Mouse (Mus musculus): ENCODE data around the gene Rasgrp4. TPM values are rescaled to one million over a fixed set of nuclear protein-coding genes. Genes with fewer than 3 reads are reported as not detected.
"Not testable (repeated sequence)": the region's sequence is repeated elsewhere in the genome, so short reads cannot be mapped to it uniquely, and the experiment has no call there.

Gene Rasgrp4
- total RNA-seq, 1 experiment from 2014 or later, result 0.41 TPM

DNA sequence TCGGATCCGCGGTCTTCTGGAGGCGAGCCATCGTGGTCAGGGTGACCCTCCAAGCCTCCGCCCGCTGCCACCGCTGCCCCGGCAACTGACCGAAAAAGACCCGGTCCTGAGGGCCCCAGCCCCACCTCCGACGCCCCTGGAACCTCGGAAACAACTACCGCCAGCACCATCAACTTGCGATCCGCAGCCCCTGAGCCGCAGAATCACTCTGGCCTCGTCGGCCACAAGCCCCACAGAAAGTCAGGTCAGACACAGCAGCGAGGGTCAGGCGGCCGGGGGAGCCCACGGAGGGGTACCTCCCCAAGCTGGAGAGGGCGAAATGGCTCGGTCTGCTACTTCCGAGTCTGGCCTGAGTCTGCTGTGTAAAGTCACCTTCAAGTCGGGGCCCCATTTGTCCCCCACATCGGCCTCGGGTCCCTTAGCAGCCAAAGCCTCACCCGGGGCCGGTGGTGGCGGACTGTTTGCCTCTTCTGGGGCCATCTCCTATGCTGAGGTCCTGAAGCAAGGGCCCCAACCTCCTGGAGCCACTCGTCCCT, 37.0 kb downstream of the Rasgrp4 start:
- ATAC-seq (replicated peaks; ENCODE audit: low read depth, poor library complexity, severe bottlenecking), result no peak

DNA sequence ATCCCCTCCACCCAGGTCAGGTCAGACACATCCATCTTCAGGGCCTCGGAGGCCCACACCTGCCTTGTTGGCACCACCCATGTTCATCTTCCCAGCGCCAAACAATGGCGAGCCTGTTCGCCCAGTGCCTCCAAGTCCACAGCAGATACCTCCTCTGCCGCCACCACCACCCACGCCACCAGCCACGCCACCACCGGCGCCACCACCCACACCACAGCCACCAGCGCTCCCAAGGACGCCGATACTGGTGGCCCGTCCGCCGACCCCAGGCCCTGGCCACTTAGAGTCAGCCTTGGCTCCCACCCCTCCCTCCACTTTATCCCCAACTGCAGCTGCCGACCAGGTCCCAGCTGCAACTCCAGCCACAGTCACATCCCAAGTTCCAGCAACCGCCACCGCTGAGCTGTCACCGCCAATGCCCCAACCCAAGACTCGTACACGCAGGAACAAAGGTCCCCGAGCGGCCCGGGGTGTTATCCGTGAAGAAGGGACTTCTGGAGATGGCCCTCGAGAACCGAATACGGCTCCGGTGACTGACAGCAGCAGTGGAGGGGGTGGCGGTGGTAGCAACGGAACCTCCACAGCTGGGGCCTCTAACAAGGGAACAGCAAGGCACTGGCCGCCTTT, 37.9 kb downstream of the Rasgrp4 start:
- ATAC-seq (replicated peaks; ENCODE audit: low read depth, poor library complexity, severe bottlenecking), result no peak

DNA sequence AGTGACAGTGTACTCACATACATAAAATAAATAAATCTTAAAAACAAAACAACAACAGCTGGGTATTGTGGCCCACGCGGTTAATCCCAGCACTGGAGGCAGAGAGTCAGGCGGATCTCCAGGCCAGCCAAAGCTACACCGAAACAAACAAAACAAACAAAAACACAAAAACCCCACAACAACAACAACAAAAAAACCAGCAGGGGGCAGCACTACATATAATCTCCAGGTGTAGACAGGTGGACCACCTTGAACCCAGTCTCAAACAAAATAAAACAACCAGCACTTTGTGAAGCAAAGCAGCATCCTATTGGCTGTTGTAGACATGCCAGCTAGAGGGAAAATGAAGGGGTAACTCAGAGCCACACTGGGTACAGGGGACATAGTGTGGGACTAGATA, 43.5 kb downstream of the Rasgrp4 start:
- ATAC-seq (replicated peaks; ENCODE audit: low read depth, poor library complexity, severe bottlenecking), result no peak

DNA sequence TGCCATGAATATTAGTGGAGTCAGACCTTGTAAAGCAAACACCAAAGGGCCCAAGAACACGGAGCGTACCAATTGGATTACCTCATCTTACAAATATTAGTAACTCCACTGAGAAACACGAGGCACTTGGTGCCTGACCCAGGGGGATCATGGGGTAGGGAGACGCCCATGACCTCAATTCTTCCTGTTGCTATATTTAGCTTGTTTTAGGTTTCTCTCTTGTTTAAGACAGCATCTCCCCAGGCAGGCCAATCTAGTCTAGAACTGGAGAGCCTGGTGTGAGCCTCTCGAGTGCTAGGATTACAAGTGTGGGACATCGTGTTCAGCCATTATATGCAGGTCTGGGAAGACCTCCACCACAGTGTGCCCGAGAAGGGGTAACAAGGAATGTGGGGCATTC, 44.7 kb downstream of the Rasgrp4 start:
- ATAC-seq (replicated peaks; ENCODE audit: low read depth, poor library complexity, severe bottlenecking), result peak; percentile 17; the same call in 1 of the 2 replicates

DNA sequence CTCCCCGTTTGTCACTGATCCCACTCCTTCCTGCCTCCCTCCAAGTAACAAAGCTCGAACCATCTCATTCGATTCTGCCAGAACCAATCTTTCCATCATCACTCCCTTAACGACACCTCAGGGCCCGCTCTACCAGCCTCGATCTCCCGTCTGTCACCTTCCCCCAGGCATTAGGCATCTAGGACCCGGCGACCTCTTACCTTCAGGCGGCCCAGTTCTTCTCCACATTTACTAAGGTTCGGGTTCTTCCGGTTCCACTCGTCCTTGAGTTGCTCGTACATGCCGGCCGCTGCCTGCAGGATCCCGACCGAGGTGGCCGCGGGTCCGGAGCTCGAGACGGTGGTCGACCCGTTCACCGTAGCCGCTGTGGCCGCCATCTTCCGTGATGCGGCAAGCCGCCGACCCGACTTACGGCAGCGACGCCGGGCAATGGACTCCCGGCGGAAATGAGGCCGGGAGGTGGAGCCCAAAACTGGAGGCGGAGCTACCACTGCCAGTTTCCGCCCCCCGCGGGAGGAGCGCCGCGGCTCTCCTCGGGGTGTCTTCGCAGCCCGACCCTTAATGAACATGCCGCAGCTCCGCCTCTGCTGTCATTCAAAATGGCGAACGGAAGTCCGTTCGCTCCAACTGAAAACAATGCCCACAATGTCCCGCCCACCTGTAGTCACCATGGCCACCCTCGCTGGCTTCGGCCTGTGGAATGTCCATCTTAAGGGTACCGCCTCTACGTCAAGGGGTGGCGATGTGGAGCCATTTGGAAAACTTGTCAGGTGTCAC, 45.6 kb downstream of the Rasgrp4 start, which contains the start of gene Psmd8:
Gene Psmd8, minus strand, starts transcription at position 625 of the 777 bp plus-strand sequence.
- ATAC-seq (replicated peaks; ENCODE audit: low read depth, poor library complexity, severe bottlenecking), result peak; percentile 98

DNA sequence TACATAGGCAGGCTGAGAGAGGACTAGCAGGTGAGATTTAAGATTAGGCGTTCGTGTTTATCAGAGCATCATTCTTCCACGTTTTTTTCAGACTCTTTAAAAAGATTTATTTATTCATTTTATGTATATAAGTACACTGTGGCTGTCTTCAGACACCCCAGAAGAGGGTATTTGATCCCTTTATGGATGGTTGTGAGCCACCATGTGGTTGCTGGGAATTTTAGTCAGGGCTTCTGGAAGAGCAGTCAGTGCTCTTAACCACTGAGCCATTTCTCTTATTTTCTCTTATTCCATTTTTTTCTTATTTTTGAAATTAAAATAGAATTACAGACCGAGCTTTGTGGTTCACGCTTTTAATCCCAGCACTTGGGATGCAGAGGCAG, 46.2 kb downstream of the Rasgrp4 start:
- ATAC-seq (replicated peaks; ENCODE audit: low read depth, poor library complexity, severe bottlenecking), result no peak

DNA sequence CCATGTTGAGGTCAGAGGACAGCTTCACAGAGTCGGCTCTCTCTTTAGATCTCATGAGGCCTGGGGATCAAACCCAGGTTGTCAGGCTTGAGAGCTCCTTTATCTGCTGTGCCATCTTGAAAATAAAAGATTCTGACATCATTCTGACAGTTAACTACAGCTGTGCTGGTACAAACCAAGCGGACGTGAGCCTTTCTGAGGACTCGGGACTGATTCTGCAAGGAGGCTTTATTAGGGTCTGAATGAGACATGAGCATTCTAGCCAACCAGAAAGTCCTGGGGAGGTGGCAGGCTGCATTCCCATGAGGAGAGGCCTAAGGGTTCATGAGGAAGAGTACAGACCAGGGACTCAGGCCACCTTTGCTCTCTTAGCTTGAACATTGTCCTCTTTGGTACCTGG, 46.7 kb downstream of the Rasgrp4 start:
- not testable (repeated sequence) for ATAC-seq (replicated peaks; ENCODE audit: low read depth, poor library complexity, severe bottlenecking)

DNA sequence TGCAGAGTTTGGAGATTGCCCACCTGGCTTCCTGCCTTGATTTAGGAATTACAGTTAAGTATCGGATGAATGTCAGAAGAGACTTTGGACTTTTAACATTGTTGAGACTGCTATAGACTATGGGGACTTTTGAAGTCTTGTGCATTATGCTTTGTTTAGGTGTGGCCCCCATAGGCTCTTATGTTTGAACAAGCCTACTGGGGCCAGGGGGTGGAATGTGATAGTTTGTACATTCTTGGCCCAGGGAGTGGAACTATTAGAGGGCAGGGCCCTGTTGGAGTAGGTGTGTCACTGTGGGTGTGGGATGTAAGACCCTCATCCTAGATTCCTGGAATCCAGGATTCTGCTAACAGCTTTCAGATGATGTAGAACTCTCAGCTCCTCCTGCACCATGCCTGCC, 59.6 kb downstream of the Rasgrp4 start:
- ATAC-seq (replicated peaks; ENCODE audit: low read depth, poor library complexity, severe bottlenecking), result not testable (repeated sequence)

DNA sequence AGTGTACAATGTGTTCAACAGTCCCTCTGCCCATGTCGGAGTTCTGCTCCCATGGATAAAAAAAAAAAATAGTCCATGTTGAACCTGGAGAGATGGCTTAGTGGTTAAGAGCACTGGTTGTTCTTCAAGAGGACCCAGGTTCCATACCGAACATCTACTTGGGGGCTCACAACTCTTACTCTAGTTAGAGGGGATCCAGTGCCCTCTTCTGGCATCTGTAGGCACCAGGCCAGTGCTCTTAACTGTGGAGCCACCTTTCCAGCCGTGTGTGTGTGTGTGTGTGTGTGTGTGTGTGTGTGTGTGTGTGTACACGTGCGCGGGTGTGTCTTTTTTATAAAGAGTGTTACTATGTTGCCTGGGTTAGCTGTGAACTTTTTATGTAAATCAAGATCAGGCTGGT, 67.9 kb downstream of the Rasgrp4 start:
- no peak for ATAC-seq (replicated peaks; ENCODE audit: low read depth, poor library complexity, severe bottlenecking)

Other genes with a start within 250 kb of the Rasgrp4 start
- gene Actn4, start 172.5 kb upstream of the Rasgrp4 start, total RNA-seq (2017), result 42.6 and 76.9 TPM in 2 replicates
- 417 and 491 TPM in 2 replicates for gene Eif3k, start 153.0 kb upstream of the Rasgrp4 start, total RNA-seq (2017)
- gene Map4k1, start 152.8 kb upstream of the Rasgrp4 start, total RNA-seq (2017), result 65.8 and 72.9 TPM in 2 replicates
- gene Ryr1, start 9.7 kb upstream of the Rasgrp4 start, total RNA-seq (2017), result 0.19 and 2.5 TPM in 2 replicates
- gene Fam98c, start 21.4 kb downstream of the Rasgrp4 start, total RNA-seq (2017), result 23.2 and 28.2 TPM in 2 replicates
- gene Ggn, start 35.4 kb downstream of the Rasgrp4 start, total RNA-seq (2017), result 0.92 and 1.6 TPM in 2 replicates
- gene Spred3, start 35.6 kb downstream of the Rasgrp4 start, total RNA-seq (2017), result 1.2 and 3.8 TPM in 2 replicates
- gene Psmd8, start 45.9 kb downstream of the Rasgrp4 start, total RNA-seq (2017), result 130 and 171 TPM in 2 replicates
- gene Catsperg1, start 79.2 kb downstream of the Rasgrp4 start, total RNA-seq (2017), result 0.73 and 1.0 TPM in 2 replicates
- 1.3 and 1.6 TPM in 2 replicates for gene Kcnk6, start 97.7 kb downstream of the Rasgrp4 start, total RNA-seq (2017)
- 29.2 and 31.3 TPM in 2 replicates for gene Yif1b, start 103.5 kb downstream of the Rasgrp4 start, total RNA-seq (2017)
- 1.8 and 12.1 TPM in 2 replicates for gene 2200002D01Rik, start 113.6 kb downstream of the Rasgrp4 start, total RNA-seq (2017)
- gene Spint2, start 147.1 kb downstream of the Rasgrp4 start, total RNA-seq (2017), result 25.3 and 28.6 TPM in 2 replicates
- gene Ppp1r14a, start 154.5 kb downstream of the Rasgrp4 start, total RNA-seq (2017), result not detected in 2 replicates
- gene Dpf1, start 169.1 kb downstream of the Rasgrp4 start, total RNA-seq (2017), result 3.2 TPM in 1 of 2 replicates, not detected in the other